Comparison of ENCODE assay signal across 22 mouse cellular contexts in genomic region chr8:102774594-102774993, GRCm38 (mm10). TPM values are rescaled to one million over a fixed set of nuclear protein-coding genes. Genes with fewer than 3 reads are reported as not detected.
DNase-seq lines count a peak whose midpoint lies in the region; ATAC-seq and TF ChIP-seq lines count a peak whose summit lies in the region.
"Had no signal": no experiment of that assay in that cellular context is flagged by ENCODE, and none has a peak within 500 bp of the region (broad histone marks: within the 10 kb centered on the region; RNA-seq: fewer than 3 reads in every experiment).

No protein-coding gene starts in this region.

- no peak overlapping the region for H3K9ac ChIP-seq in lung, embryonic 14.5 days
- H3K9ac ChIP-seq in lung, embryonic 16.5 days (ENCODE audit: low read length), result no peak overlapping the region
- H3K9ac ChIP-seq in midbrain, embryonic 11.5 days (ENCODE audit: low read length), result no peak overlapping the region
- no peak overlapping the region for H3K9ac ChIP-seq in midbrain, embryonic 16.5 days (ENCODE audit: low read depth, low read length)
- H3K9ac ChIP-seq: embryonic facial prominence, embryonic 13.5 days; embryonic facial prominence, embryonic 15.5 days; forebrain, embryonic 12.5 days had no signal

- 29% methylated on average over 1 of the region's 1 CpGs for WGBS in lung, embryonic 14.5 days
- 43% methylated on average over 1 of the region's 1 CpGs for WGBS in lung, embryonic 16.5 days
- WGBS in lung, adult 2 months, result 67% methylated on average over 1 of the region's 1 CpGs
- WGBS in midbrain, embryonic 11.5 days, result 86% methylated on average over 1 of the region's 1 CpGs
- WGBS in midbrain, embryonic 16.5 days, result 89% methylated on average over 1 of the region's 1 CpGs

- peaks cover 3% of the 10 kb centered on the region; the same call in 1 of the 2 replicates for H3K4me1 ChIP-seq in lung, embryonic 14.5 days (ENCODE audit: insufficient read depth)
- peaks cover 27% of the 10 kb centered on the region for H3K4me1 ChIP-seq in lung, embryonic 16.5 days (replicated peaks; ENCODE audit: control insufficient read depth, insufficient read depth, low read length)
- H3K4me1 ChIP-seq in lung, adult 2 months (ENCODE audit: control insufficient read depth, insufficient read depth, low read length), result no peaks in the 10 kb centered on the region
- H3K4me1 ChIP-seq in midbrain, embryonic 11.5 days (ENCODE audit: control insufficient read depth, insufficient read depth, low read length), result no peaks in the 10 kb centered on the region
- peaks cover 13% of the 10 kb centered on the region for H3K4me1 ChIP-seq in midbrain, embryonic 16.5 days (ENCODE audit: control insufficient read depth, insufficient read depth, low read length)

- H3K27me3 ChIP-seq in lung, embryonic 14.5 days (ENCODE audit: insufficient read depth, low read length), result no peaks in the 10 kb centered on the region
- no peaks in the 10 kb centered on the region for H3K27me3 ChIP-seq in lung, embryonic 16.5 days (ENCODE audit: control insufficient read depth, insufficient read depth, low read depth, low read length)
- H3K27me3 ChIP-seq in midbrain, embryonic 11.5 days (ENCODE audit: control insufficient read depth, insufficient read depth, low read length), result peaks cover 4% of the 10 kb centered on the region; the same call in 1 of the 2 replicates
- no peaks in the 10 kb centered on the region for H3K27me3 ChIP-seq in midbrain, embryonic 16.5 days (ENCODE audit: control insufficient read depth, insufficient read depth, low read depth, low read length)
- H3K27me3 ChIP-seq: embryonic facial prominence, embryonic 13.5 days; embryonic facial prominence, embryonic 15.5 days; forebrain, embryonic 12.5 days had no signal

- no peak overlapping the region for H3K4me3 ChIP-seq in lung, embryonic 14.5 days (ENCODE audit: low read depth, low read length)
- H3K4me3 ChIP-seq in lung, embryonic 16.5 days (ENCODE audit: low read length), result no peak overlapping the region
- H3K4me3 ChIP-seq in lung, adult 2 months (replicated peaks; ENCODE audit: extremely low read depth, low read depth, low read length), result no peak overlapping the region
- H3K4me3 ChIP-seq in midbrain, embryonic 11.5 days (ENCODE audit: low read depth, low read length), result no peak overlapping the region
- no peak overlapping the region for H3K4me3 ChIP-seq in midbrain, embryonic 16.5 days (ENCODE audit: low read depth, low read length)
- H3K4me3 ChIP-seq: embryonic facial prominence, embryonic 13.5 days; embryonic facial prominence, embryonic 15.5 days; erythroblast, embryonic 14.5 days; forebrain, embryonic 10.5 days; forebrain, embryonic 12.5 days had no signal

- peak; percentile 79 for DNase-seq in lung, embryonic 14.5 days
- no peak for DNase-seq in lung, postnatal 4 days
- no peak for DNase-seq in lung, adult 2 months
- DNase-seq in midbrain, embryonic 11.5 days (ENCODE audit: low spot score, missing footprints), result peak; percentile 72
- DNase-seq: adrenal gland, adult 2 months; adrenal gland, postnatal 10 days; adrenal gland, postnatal 25 days; cerebellum, adult 11 months; cerebellum, adult 18-20 months; cerebellum, adult 8-10 months; cerebellum, adult 9-11 months; cerebellum, postnatal 14 days; cerebellum, postnatal 36 days; embryo, embryonic 11 days had no signal

- TF ChIP-seq CTCF in lung, embryonic 14.5 days (IDR thresholded peaks at IDR 0.05; ENCODE audit: low read depth), result no peak
- no peak for TF ChIP-seq CTCF in lung, adult 2 months (IDR thresholded peaks at IDR 0.05; ENCODE audit: insufficient read depth, low read length)

- peak; percentile 66 for ATAC-seq in lung, embryonic 14.5 days (ENCODE audit: insufficient read depth)
- ATAC-seq in lung, embryonic 16.5 days (ENCODE audit: low read depth), result peak; percentile 45
- no peak for ATAC-seq in midbrain, embryonic 11.5 days (ENCODE audit: low FRiP score)
- no peak for ATAC-seq in midbrain, embryonic 16.5 days
- ATAC-seq: forebrain, embryonic 14.5 days had no signal

- no peaks in the 10 kb centered on the region for H3K9me3 ChIP-seq in lung, embryonic 14.5 days (ENCODE audit: low read depth, low read length)
- no peaks in the 10 kb centered on the region for H3K9me3 ChIP-seq in lung, embryonic 16.5 days (ENCODE audit: control insufficient read depth, low read length)
- no peaks in the 10 kb centered on the region for H3K9me3 ChIP-seq in midbrain, embryonic 11.5 days (ENCODE audit: control insufficient read depth, low read length)
- no peaks in the 10 kb centered on the region for H3K9me3 ChIP-seq in midbrain, embryonic 16.5 days (replicated peaks; ENCODE audit: control insufficient read depth, low read length, poor library complexity, severe bottlenecking)
- H3K9me3 ChIP-seq: embryonic facial prominence, embryonic 13.5 days; embryonic facial prominence, embryonic 15.5 days; forebrain, embryonic 10.5 days; forebrain, embryonic 12.5 days had no signal

- no peak overlapping the region for H3K27ac ChIP-seq in lung, embryonic 14.5 days (ENCODE audit: low read depth)
- H3K27ac ChIP-seq in lung, embryonic 16.5 days (ENCODE audit: low read length), result no peak overlapping the region
- H3K27ac ChIP-seq in midbrain, embryonic 11.5 days (ENCODE audit: low read depth, low read length), result no peak overlapping the region
- H3K27ac ChIP-seq in midbrain, embryonic 16.5 days (ENCODE audit: low read length), result no peak overlapping the region
- H3K27ac ChIP-seq: embryonic facial prominence, embryonic 13.5 days; embryonic facial prominence, embryonic 15.5 days; forebrain, embryonic 10.5 days; forebrain, embryonic 12.5 days had no signal

- no peak overlapping the region for H3K4me2 ChIP-seq in lung, embryonic 14.5 days
- H3K4me2 ChIP-seq in lung, embryonic 16.5 days (ENCODE audit: low read depth, low read length), result no peak overlapping the region
- H3K4me2 ChIP-seq in midbrain, embryonic 11.5 days, result no peak overlapping the region
- no peak overlapping the region for H3K4me2 ChIP-seq in midbrain, embryonic 16.5 days (ENCODE audit: low read length)
- H3K4me2 ChIP-seq: embryonic facial prominence, embryonic 13.5 days; embryonic facial prominence, embryonic 15.5 days; forebrain, embryonic 12.5 days had no signal

- peaks cover 84% of the 10 kb centered on the region for H3K36me3 ChIP-seq in lung, embryonic 14.5 days (ENCODE audit: insufficient read depth)
- 0 out of 2 replicates have a peak, but pooled peaks cover 4% of the 10 kb centered on the region for H3K36me3 ChIP-seq in lung, embryonic 16.5 days (ENCODE audit: control insufficient read depth, insufficient read depth, low read length)
- H3K36me3 ChIP-seq in midbrain, embryonic 11.5 days (ENCODE audit: control insufficient read depth, insufficient read depth, low read length), result no peaks in the 10 kb centered on the region
- peaks cover 3% of the 10 kb centered on the region; the same call in 1 of the 2 replicates for H3K36me3 ChIP-seq in midbrain, embryonic 16.5 days (ENCODE audit: control insufficient read depth, insufficient read depth, low read length)

- no peak for TF ChIP-seq POLR2A in lung, adult 2 months (IDR thresholded peaks at IDR 0.05; ENCODE audit: borderline replicate concordance, extremely low read depth, low read depth, low read length)

RNA-seq across cellular contexts. Expression of gene Cdh11, which starts 10.8 kb away (rescaled TPM):
- 249 and 263 TPM in 2 replicates for polyA plus RNA-seq in lung, embryonic 14.5 days (2014; fragmentation: Nextera tagmentation; extraction: Ambion mirVana)
- 151 and 156 TPM in 2 replicates for polyA plus RNA-seq in lung, embryonic 16.5 days (2015; fragmentation: Nextera tagmentation; extraction: Ambion mirVana)
- 29.0 and 47.7 TPM in 2 replicates for polyA plus RNA-seq in lung, adult 2 months (2012; rRNA removed)
- 74.9 and 80.7 TPM in 2 replicates for polyA plus RNA-seq in midbrain, embryonic 11.5 days (2014; fragmentation: Nextera tagmentation; extraction: Ambion mirVana)
- 32.8 and 37.0 TPM in 2 replicates for polyA plus RNA-seq in midbrain, embryonic 16.5 days (2015; fragmentation: Nextera tagmentation; extraction: Ambion mirVana)
- polyA plus RNA-seq: erythroblast, embryonic 14.5 days had no signal

Comparison
In these comparisons a context has a peak if more than half of its experiments do, and no peak if none do; other contexts are left out.
1. DNase-seq: peak in lung, embryonic 14.5 days (single experiment) and midbrain, embryonic 11.5 days (single experiment); none in lung, postnatal 4 days (0 of 2) and lung, adult 2 months (single experiment).
2. ATAC-seq: peak in lung, embryonic 14.5 days (single experiment) and lung, embryonic 16.5 days (single experiment); none in midbrain, embryonic 11.5 days (single experiment) and midbrain, embryonic 16.5 days (single experiment).